Mouse (Mus musculus): Measurements from ENCODE around the gene Gm28870.
"Not testable (repeated sequence)": the region's sequence is repeated elsewhere in the genome, so short reads cannot be mapped to it uniquely, and the experiment has no call there.

The Gm28870 gene

DNA sequence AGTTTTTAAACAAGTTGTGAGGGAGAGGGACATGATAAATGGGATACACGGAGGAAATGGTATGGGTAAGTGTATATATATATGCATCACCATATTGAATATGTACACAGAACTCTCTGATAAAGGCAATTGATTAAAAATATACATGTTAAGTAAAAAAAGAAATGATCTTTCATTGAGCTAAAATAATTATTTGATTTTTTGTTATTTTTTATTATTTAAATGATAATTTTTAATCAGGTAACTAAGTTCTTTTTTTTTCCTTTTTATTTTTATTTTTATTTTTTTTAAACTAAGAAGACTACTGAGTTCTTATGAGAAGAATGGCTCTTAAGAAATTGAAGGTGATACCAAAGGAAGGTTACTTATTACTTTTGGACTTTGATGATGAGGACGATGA lies at the start of gene Gm28870:
Gm28870 (plus strand) TSS at position 301 of the 400 bp plus-strand sequence.
- not testable (repeated sequence) for DNase-seq (ENCODE audit: low read depth)

Measured in fibroblast of lung, adult 2 months (primary cell).